20 mouse cellular contexts compared by ENCODE assay signal in the genomic region with DNA sequence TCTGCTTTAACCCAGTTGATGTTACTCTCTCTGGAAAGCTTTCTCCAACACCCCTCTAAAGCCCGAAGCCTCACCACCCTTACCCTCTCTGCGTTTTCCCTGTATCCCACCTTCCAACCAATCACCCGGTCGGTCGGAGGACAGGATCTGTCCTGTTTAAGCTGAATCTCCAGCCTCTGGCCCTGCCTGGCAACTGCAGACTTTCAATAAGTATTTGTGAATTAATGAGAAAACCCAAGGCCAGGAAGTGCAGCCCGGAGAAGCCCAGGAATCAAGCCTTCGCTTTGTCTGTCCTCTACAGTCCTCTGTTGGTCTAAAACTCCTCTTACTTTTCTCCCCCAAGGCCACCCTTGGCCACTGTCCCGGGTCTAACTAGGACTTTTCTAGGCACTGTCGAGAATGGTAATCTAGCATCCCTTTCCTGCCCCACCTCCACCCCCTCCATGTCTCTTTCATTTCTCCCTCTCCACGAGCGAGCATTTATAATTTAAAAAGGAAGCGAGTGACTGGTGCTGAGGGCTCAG. TPM values are rescaled to one million over a fixed set of nuclear protein-coding genes. Genes with fewer than 3 reads are reported as not detected.
DNase-seq lines count a peak whose midpoint lies in the region; ATAC-seq and TF ChIP-seq lines count a peak whose summit lies in the region.
"Had no signal": no experiment of that assay in that cellular context is flagged by ENCODE, and none has a peak within 500 bp of the region (broad histone marks: within the 10 kb centered on the region; RNA-seq: fewer than 3 reads in every experiment).

No protein-coding gene starts in this region.

- H3K27ac ChIP-seq in forebrain, postnatal 0 days (ENCODE audit: low read depth, low read length), result no peak overlapping the region
- H3K27ac ChIP-seq in forebrain, embryonic 15.5 days (replicated peaks), result no peak overlapping the region
- no peak overlapping the region for H3K27ac ChIP-seq in hindbrain, embryonic 16.5 days (ENCODE audit: low read depth, low read length)
- no peak overlapping the region for H3K27ac ChIP-seq in hindbrain, embryonic 12.5 days
- H3K27ac ChIP-seq: gastrocnemius, adult 2 months; hindbrain, embryonic 15.5 days; kidney, postnatal 0 days; neural tube, embryonic 13.5 days had no signal

- H3K36me3 ChIP-seq in forebrain, postnatal 0 days (ENCODE audit: insufficient read depth), result no peaks in the 10 kb centered on the region
- H3K36me3 ChIP-seq in forebrain, embryonic 15.5 days, result no peaks in the 10 kb centered on the region
- H3K36me3 ChIP-seq in hindbrain, embryonic 16.5 days (ENCODE audit: control insufficient read depth, insufficient read depth, low read length), result no peaks in the 10 kb centered on the region
- no peaks in the 10 kb centered on the region for H3K36me3 ChIP-seq in hindbrain, embryonic 12.5 days
- H3K36me3 ChIP-seq: hindbrain, embryonic 15.5 days; neural tube, embryonic 13.5 days had no signal

- no peak overlapping the region for H3K9ac ChIP-seq in forebrain, postnatal 0 days
- no peak overlapping the region for H3K9ac ChIP-seq in forebrain, embryonic 15.5 days (replicated peaks)
- no peak overlapping the region for H3K9ac ChIP-seq in hindbrain, embryonic 16.5 days (ENCODE audit: low read depth, low read length)
- no peak overlapping the region for H3K9ac ChIP-seq in hindbrain, embryonic 12.5 days
- H3K9ac ChIP-seq: hindbrain, embryonic 15.5 days; liver, postnatal 0 days; neural tube, embryonic 13.5 days had no signal

- H3K27me3 ChIP-seq in forebrain, postnatal 0 days (ENCODE audit: insufficient read depth, low read length), result no peaks in the 10 kb centered on the region
- H3K27me3 ChIP-seq in forebrain, embryonic 15.5 days, result no peaks in the 10 kb centered on the region
- no peaks in the 10 kb centered on the region for H3K27me3 ChIP-seq in hindbrain, embryonic 16.5 days (replicated peaks; ENCODE audit: control insufficient read depth, insufficient read depth, low read length)
- H3K27me3 ChIP-seq in hindbrain, embryonic 12.5 days, result no peaks in the 10 kb centered on the region
- H3K27me3 ChIP-seq: hindbrain, embryonic 15.5 days; neural tube, embryonic 13.5 days had no signal

- TF ChIP-seq CTCF in forebrain, postnatal 0 days (IDR thresholded peaks at IDR 0.05; ENCODE audit: low read depth), result no peak

- WGBS in forebrain, postnatal 0 days, result 69% methylated on average over 12 of the region's 12 CpGs
- 71% methylated on average over 12 of the region's 12 CpGs for WGBS in forebrain, embryonic 15.5 days
- WGBS in hindbrain, embryonic 16.5 days, result 66% methylated on average over 12 of the region's 12 CpGs
- WGBS in hindbrain, embryonic 12.5 days, result 76% methylated on average over 12 of the region's 12 CpGs

- no peak overlapping the region for H3K4me2 ChIP-seq in forebrain, postnatal 0 days (ENCODE audit: low read depth)
- no peak overlapping the region for H3K4me2 ChIP-seq in forebrain, embryonic 15.5 days (replicated peaks)
- H3K4me2 ChIP-seq in hindbrain, embryonic 16.5 days (ENCODE audit: low read length), result no peak overlapping the region
- H3K4me2 ChIP-seq in hindbrain, embryonic 12.5 days (replicated peaks), result no peak overlapping the region
- H3K4me2 ChIP-seq: hindbrain, embryonic 15.5 days; neural tube, embryonic 13.5 days had no signal

- no peak for DNase-seq in forebrain, postnatal 0 days
- DNase-seq in right cerebral cortex, postnatal 14 days, result peak; percentile 11
- DNase-seq in right cerebral cortex, postnatal 25 days, result no peak
- peak; percentile 61 to 67 for DNase-seq in adrenal gland, postnatal 36 days
- DNase-seq in natural killer cell, adult 2 months (ENCODE audit: low spot score in 2 of 2), result no peak
- DNase-seq: embryo, embryonic 11 days; gastrocnemius, adult 2 months; heart, adult 18-20 months; kidney, adult 11 months; liver, postnatal 0 days; lung, postnatal 14 days; right cerebral cortex, postnatal 4 days; thymus, postnatal 4 days had no signal

- peak; percentile 25; the same call in 1 of the 2 replicates for ATAC-seq in forebrain, postnatal 0 days
- ATAC-seq in forebrain, embryonic 15.5 days (replicated peaks), result no peak
- ATAC-seq in hindbrain, embryonic 16.5 days, result peak; percentile 40; the same call in 1 of the 2 replicates
- no peak for ATAC-seq in hindbrain, embryonic 12.5 days (ENCODE audit: low FRiP score)
- ATAC-seq: forebrain, embryonic 14.5 days; liver, postnatal 0 days had no signal

- H3K4me3 ChIP-seq in forebrain, postnatal 0 days (ENCODE audit: low read depth, low read length), result no peak overlapping the region
- H3K4me3 ChIP-seq in forebrain, embryonic 15.5 days, result no peak overlapping the region
- no peak overlapping the region for H3K4me3 ChIP-seq in hindbrain, embryonic 16.5 days (ENCODE audit: low read length)
- H3K4me3 ChIP-seq in hindbrain, embryonic 12.5 days, result no peak overlapping the region
- H3K4me3 ChIP-seq: gastrocnemius, adult 2 months; hindbrain, embryonic 15.5 days; neural tube, embryonic 13.5 days had no signal

- H3K4me1 ChIP-seq in forebrain, postnatal 0 days (ENCODE audit: insufficient read depth), result no peaks in the 10 kb centered on the region
- H3K4me1 ChIP-seq in forebrain, embryonic 15.5 days, result no peaks in the 10 kb centered on the region
- no peaks in the 10 kb centered on the region for H3K4me1 ChIP-seq in hindbrain, embryonic 16.5 days (ENCODE audit: control insufficient read depth, insufficient read depth, low read depth, low read length)
- no peaks in the 10 kb centered on the region for H3K4me1 ChIP-seq in hindbrain, embryonic 12.5 days
- H3K4me1 ChIP-seq: hindbrain, embryonic 15.5 days; neural tube, embryonic 13.5 days had no signal

- H3K9me3 ChIP-seq in forebrain, postnatal 0 days (ENCODE audit: low read length), result no peaks in the 10 kb centered on the region
- no peaks in the 10 kb centered on the region for H3K9me3 ChIP-seq in forebrain, embryonic 15.5 days
- H3K9me3 ChIP-seq in hindbrain, embryonic 16.5 days (ENCODE audit: control insufficient read depth, low read length), result no peaks in the 10 kb centered on the region
- H3K9me3 ChIP-seq in hindbrain, embryonic 12.5 days (replicated peaks), result no peaks in the 10 kb centered on the region
- H3K9me3 ChIP-seq: hindbrain, embryonic 15.5 days; neural tube, embryonic 13.5 days had no signal

RNA-seq across cellular contexts. Expression of a gene that starts 41.4 kb away (rescaled TPM):
- 59.5 and 63.6 TPM in 2 replicates for total RNA-seq in forebrain, postnatal 0 days (2014; rRNA removed)
- 14.9 and 16.6 TPM in 2 replicates for polyA plus RNA-seq in forebrain, postnatal 0 days (2015; fragmentation: Nextera tagmentation; extraction: Ambion mirVana)
- 13.9 and 15.1 TPM in 2 replicates for polyA plus RNA-seq in forebrain, embryonic 15.5 days (2015; fragmentation: Nextera tagmentation; extraction: Ambion mirVana)
- 8.9 and 9.9 TPM in 2 replicates for polyA plus RNA-seq in hindbrain, embryonic 16.5 days (2015; fragmentation: Nextera tagmentation; extraction: Ambion mirVana)
- 18.2 and 18.3 TPM in 2 replicates for polyA plus RNA-seq in hindbrain, embryonic 12.5 days (2016; fragmentation: Nextera tagmentation; extraction: Ambion mirVana)
- total RNA-seq in adrenal gland, postnatal 36 days (2021), result 10 to 100 TPM; 61.3 to 71.5 TPM

Comparison
In these comparisons a context has a peak if more than half of its experiments do, and no peak if none do; other contexts are left out.
1. ATAC-seq: peak in forebrain, postnatal 0 days (single experiment) and hindbrain, embryonic 16.5 days (single experiment); none in forebrain, embryonic 15.5 days (single experiment) and hindbrain, embryonic 12.5 days (single experiment).
2. DNase-seq: peak in right cerebral cortex, postnatal 14 days (single experiment) and adrenal gland, postnatal 36 days (2 of 2); none in forebrain, postnatal 0 days (single experiment), right cerebral cortex, postnatal 25 days (single experiment) and natural killer cell, adult 2 months (0 of 2).